Mouse (Mus musculus): ENCODE measurements around the gene Asdurf. TPM values are rescaled to one million over a fixed set of nuclear protein-coding genes. Genes with fewer than 3 reads are reported as not detected.
A peak's percentile ranks its signal among the peaks of the same experiment; 100 is the strongest.

Asdurf gene
- polyA plus RNA-seq, 2 experiments = 13.8 TPM; not detected in 1

DNA sequence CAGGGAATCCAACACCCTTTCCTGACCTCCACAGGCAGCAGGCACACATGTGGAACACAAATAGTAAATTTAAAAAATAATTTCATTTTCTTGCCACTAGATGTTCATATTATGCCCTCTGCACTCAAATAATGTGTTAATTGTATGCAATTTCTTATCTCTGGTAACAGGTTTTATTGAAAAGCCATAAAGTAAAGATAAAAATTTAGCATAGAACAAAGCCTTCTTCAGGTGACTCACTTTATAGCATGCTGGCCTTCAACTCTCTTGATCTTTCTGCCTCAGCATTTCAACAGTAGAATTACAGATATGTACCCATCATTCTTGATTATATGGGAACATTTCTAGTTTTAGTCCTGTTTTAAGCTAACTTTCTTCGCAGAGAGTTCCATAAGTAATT lies 28.1 kb downstream of the Asdurf start:
- Histone ChIP-seq H3K9ac (ENCODE audit: low read depth, low read length, severe bottlenecking) (no peak overlapping the region), H3K4me2 (replicated peaks; ENCODE audit: low read depth, low read length, severe bottlenecking) (no peak overlapping the region), H3K27ac (replicated peaks; ENCODE audit: low read depth, low read length) (no peak overlapping the region), H3K4me1 (ENCODE audit: control insufficient read depth, insufficient read depth, low read length) (no peaks in the 10 kb centered on the region), H3K9me3 (ENCODE audit: control insufficient read depth, low read length) (no peaks in the 10 kb centered on the region), H3K27me3 (ENCODE audit: control insufficient read depth, insufficient read depth, low read length) (no peaks in the 10 kb centered on the region), H3K36me3 (ENCODE audit: control insufficient read depth, insufficient read depth, low read length) (peaks cover 3% of the 10 kb centered on the region; the same call in 1 of the 2 replicates), H3K4me3 (replicated peaks; ENCODE audit: low read length) (no peak overlapping the region)
- TF ChIP-seq POLR2A (IDR thresholded peaks at IDR 0.05; ENCODE audit: borderline replicate concordance, extremely low read depth, insufficient read depth, insufficient read length) = no peak
- DNase-seq (ENCODE audit: low spot score) (no peak), ATAC-seq (ENCODE audit: low FRiP score, low read depth) (no peak)
- WGBS = 96% methylated on average over 1 of the region's 1 CpGs

DNA sequence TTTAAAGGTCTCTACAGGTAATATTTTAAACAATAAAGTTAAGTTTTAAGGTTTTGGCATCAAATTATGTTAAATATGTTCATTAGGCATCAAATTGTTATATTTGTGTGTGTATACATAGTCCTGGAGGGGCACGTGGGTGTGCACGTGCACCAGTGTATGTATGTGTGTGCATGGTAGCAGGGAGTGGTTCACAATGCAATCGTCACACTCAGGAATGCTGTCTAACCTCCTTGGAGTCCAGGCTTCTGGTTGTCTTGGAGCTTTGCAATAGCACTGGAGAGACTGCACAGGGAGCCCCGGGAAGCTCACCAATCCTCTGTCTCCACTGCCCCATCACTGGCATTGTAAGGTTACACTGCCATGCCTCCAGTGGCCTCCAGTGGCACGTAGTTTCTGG lies 29.2 kb downstream of the Asdurf start:
- Histone ChIP-seq H3K27me3 (ENCODE audit: control insufficient read depth, insufficient read depth, low read length) (no peaks in the 10 kb centered on the region), H3K4me3 (replicated peaks; ENCODE audit: low read length) (no peak overlapping the region), H3K36me3 (ENCODE audit: control insufficient read depth, insufficient read depth, low read length) (peaks cover 3% of the 10 kb centered on the region; the same call in 1 of the 2 replicates), H3K9ac (ENCODE audit: low read depth, low read length, severe bottlenecking) (no peak overlapping the region), H3K4me1 (ENCODE audit: control insufficient read depth, insufficient read depth, low read length) (no peaks in the 10 kb centered on the region), H3K27ac (replicated peaks; ENCODE audit: low read depth, low read length) (no peak overlapping the region), H3K4me2 (replicated peaks; ENCODE audit: low read depth, low read length, severe bottlenecking) (no peak overlapping the region), H3K9me3 (ENCODE audit: control insufficient read depth, low read length) (no peaks in the 10 kb centered on the region)
- TF ChIP-seq POLR2A (IDR thresholded peaks at IDR 0.05; ENCODE audit: borderline replicate concordance, extremely low read depth, insufficient read depth, insufficient read length) = no peak
- no peak for ATAC-seq (ENCODE audit: low FRiP score, low read depth)
- WGBS = 89% methylated on average over 5 of the region's 5 CpGs
- DNase-seq (ENCODE audit: low spot score) = no peak

DNA sequence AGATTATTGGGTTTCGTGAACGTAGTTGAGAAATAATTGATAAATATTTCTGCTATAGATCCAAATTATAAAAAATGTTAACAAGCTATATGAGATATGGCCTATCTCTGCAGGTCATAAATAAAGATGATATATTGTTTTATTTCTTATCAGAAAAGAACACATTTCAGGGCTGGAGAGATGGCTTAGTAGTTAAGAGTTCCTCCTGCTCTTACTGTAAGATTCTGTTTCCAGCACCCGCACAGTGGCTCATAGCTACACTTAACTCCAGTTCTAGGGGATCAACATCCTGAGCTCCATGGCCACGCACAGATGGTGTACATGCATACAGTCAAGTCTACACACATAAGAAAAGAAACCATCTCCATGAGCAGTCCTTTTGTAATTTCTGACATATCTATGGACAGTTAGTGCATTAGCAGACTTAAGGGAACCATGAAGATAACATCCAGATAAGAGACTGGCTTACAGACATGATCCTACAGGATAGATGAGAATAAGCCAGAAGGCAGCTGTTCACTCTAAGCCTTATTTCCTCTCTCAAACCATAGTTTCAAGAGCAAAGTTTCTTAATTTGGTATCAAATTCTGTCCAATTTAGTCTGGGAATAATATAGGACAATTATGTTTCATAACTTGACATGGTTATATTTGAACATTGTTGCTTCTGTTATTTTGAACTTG lies 30.6 kb downstream of the Asdurf start:
- Histone ChIP-seq H3K9ac (ENCODE audit: low read depth, low read length, severe bottlenecking) (no peak overlapping the region), H3K36me3 (ENCODE audit: control insufficient read depth, insufficient read depth, low read length) (peaks cover 3% of the 10 kb centered on the region; the same call in 1 of the 2 replicates), H3K4me1 (ENCODE audit: control insufficient read depth, insufficient read depth, low read length) (no peaks in the 10 kb centered on the region), H3K27ac (replicated peaks; ENCODE audit: low read depth, low read length) (no peak overlapping the region), H3K4me3 (replicated peaks; ENCODE audit: low read length) (no peak overlapping the region), H3K9me3 (ENCODE audit: control insufficient read depth, low read length) (no peaks in the 10 kb centered on the region), H3K27me3 (ENCODE audit: control insufficient read depth, insufficient read depth, low read length) (no peaks in the 10 kb centered on the region), H3K4me2 (replicated peaks; ENCODE audit: low read depth, low read length, severe bottlenecking) (no peak overlapping the region)
- TF ChIP-seq POLR2A (IDR thresholded peaks at IDR 0.05; ENCODE audit: borderline replicate concordance, extremely low read depth, insufficient read depth, insufficient read length) = no peak
- 98% methylated on average over 4 of the region's 4 CpGs for WGBS
- no peak for DNase-seq (ENCODE audit: low spot score)
- ATAC-seq (ENCODE audit: low FRiP score, low read depth) = no peak

DNA sequence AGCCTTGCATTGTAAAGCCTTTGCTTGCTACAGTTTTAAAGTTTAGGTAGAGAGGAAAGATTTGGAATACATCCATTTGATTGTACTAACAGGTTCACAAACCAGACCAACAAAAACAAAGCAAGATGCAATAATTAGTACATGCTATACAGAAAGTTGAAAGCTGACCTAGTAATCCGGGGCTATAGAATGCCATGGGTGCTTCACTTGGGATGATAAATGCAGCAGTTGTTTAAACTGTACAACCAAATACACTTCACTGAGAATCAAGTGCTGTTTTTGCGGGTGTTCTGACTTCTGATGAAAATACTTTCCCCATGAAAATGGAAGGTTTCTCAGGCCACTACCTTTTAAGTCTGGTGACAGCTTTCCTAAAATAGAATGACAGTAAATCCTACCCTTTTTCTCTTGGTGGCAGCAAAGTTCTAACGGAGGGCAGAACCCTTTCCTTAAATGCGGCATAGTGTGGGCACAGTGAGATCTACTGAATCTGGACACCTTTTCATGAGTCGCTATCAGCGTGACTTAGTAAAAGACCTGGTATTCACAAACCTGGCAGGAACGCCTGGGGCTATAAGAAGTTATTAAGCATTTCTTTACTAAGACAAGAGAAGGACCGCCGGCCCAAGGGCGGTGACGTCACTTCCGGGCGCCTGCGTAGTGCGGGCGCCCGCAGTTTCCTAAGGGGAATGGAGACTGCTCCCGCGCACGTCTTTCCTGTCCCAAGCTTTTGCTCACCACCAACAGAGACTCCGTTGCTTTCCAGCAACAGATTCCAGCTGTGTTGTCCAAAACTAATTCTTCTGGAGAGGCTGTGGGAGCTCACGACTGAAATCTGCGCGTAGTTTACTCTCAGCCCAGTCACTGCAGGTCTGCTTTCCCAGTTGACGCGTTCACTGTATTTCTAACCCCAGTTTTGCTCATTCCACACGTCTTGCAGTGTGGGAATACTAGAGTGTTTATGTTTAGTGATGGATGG lies 39.1 kb downstream of the Asdurf start, which contains the start of gene Osgepl1:
Gene Osgepl1 (plus strand): TSS at position 636 of the 979 bp plus-strand sequence.
- WGBS = 3% methylated on average over 27 of the region's 27 CpGs
- Histone ChIP-seq H3K27ac (replicated peaks; ENCODE audit: low read depth, low read length) (peak within 1 kb of the TSS; percentile 82), H3K36me3 (ENCODE audit: control insufficient read depth, insufficient read depth, low read length) (peaks cover 5% of the 10 kb centered on the region; the same call in 1 of the 2 replicates)

DNA sequence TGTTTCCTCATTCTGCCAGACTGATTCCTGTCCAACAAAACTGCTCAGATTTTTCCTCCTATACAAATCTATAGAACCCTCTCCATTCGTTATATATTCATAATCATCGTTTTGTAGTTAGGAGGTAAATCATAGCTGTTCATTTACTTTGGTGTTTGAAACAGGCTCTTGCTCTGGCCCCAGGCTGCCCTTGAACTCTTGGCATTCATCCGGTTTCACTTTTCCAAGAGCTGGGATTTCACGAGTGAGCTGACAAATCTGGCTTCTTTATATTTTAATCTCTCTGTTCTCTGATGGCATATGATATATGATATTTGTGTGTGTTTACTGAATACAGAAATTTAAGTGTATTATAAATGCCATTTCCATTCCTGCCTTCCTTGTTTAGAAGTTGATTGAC lies 51.9 kb downstream of the Asdurf start:
- no peak for DNase-seq (ENCODE audit: low spot score)
- no peak for TF ChIP-seq POLR2A (IDR thresholded peaks at IDR 0.05; ENCODE audit: borderline replicate concordance, extremely low read depth, insufficient read depth, insufficient read length)
- Histone ChIP-seq H3K9me3 (ENCODE audit: control insufficient read depth, low read length) (no peaks in the 10 kb centered on the region), H3K4me3 (replicated peaks; ENCODE audit: low read length) (no peak overlapping the region), H3K27ac (replicated peaks; ENCODE audit: low read depth, low read length) (no peak overlapping the region), H3K36me3 (ENCODE audit: control insufficient read depth, insufficient read depth, low read length) (peaks cover 7% of the 10 kb centered on the region; the same call in 1 of the 2 replicates), H3K27me3 (ENCODE audit: control insufficient read depth, insufficient read depth, low read length) (no peaks in the 10 kb centered on the region), H3K9ac (ENCODE audit: low read depth, low read length, severe bottlenecking) (no peak overlapping the region), H3K4me1 (ENCODE audit: control insufficient read depth, insufficient read depth, low read length) (no peaks in the 10 kb centered on the region), H3K4me2 (replicated peaks; ENCODE audit: low read depth, low read length, severe bottlenecking) (no peak overlapping the region)
- 78% methylated on average over 4 of the region's 4 CpGs for WGBS
- ATAC-seq (ENCODE audit: low FRiP score, low read depth) = no peak

More for the DNA sequence above, 39.1 kb downstream of the Asdurf start, which contains the start of gene Osgepl1:
- Histone ChIP-seq H3K27me3 (ENCODE audit: control insufficient read depth, insufficient read depth, low read length) (no peaks in the 10 kb centered on the region), H3K9ac (ENCODE audit: low read depth, low read length, severe bottlenecking) (peak within 1 kb of the TSS; percentile 65), H3K4me3 (replicated peaks; ENCODE audit: low read length) (peak within 1 kb of the TSS; percentile 54), H3K9me3 (ENCODE audit: control insufficient read depth, low read length) (no peaks in the 10 kb centered on the region), H3K4me1 (ENCODE audit: control insufficient read depth, insufficient read depth, low read length) (0 out of 2 replicates have a peak, but pooled peaks cover 2% of the 10 kb centered on the region), H3K4me2 (replicated peaks; ENCODE audit: low read depth, low read length, severe bottlenecking) (peak within 1 kb of the TSS; percentile 59)
- ATAC-seq (ENCODE audit: low FRiP score, low read depth) (peak; percentile 96), DNase-seq (ENCODE audit: low spot score) (peak; percentile 94)
- TF ChIP-seq POLR2A (IDR thresholded peaks at IDR 0.05; ENCODE audit: borderline replicate concordance, extremely low read depth, insufficient read depth, insufficient read length) = peak; percentile 74; the same call in 1 of the 2 replicates

Other genes starting within 250 kb of the Asdurf start
- 0.14 and 0.17 TPM in 2 replicates for gene 1700019A02Rik, start 165.0 kb downstream of the Asdurf start, polyA plus RNA-seq (2012; rRNA removed)
- gene 1700019A02Rik, start 165.0 kb downstream of the Asdurf start, polyA plus RNA-seq (2014; fragmentation: Nextera tagmentation; extraction: Ambion mirVana) = not detected in 2 replicates
- gene Pms1, start 55.6 kb downstream of the Asdurf start, polyA plus RNA-seq (2012; rRNA removed) = 5.9 and 8.5 TPM in 2 replicates
- gene Pms1, start 55.6 kb downstream of the Asdurf start, polyA plus RNA-seq (2014; fragmentation: Nextera tagmentation; extraction: Ambion mirVana) = 18.3 and 19.7 TPM in 2 replicates
- gene Ormdl1, start 55.5 kb downstream of the Asdurf start, polyA plus RNA-seq (2012; rRNA removed) = 21.2 and 21.9 TPM in 2 replicates
- 37.4 and 42.9 TPM in 2 replicates for gene Ormdl1, start 55.5 kb downstream of the Asdurf start, polyA plus RNA-seq (2014; fragmentation: Nextera tagmentation; extraction: Ambion mirVana)
- gene Gm28778, start 55.5 kb downstream of the Asdurf start, polyA plus RNA-seq (2012; rRNA removed) = 0.95 and 3.1 TPM in 2 replicates
- gene Gm28778, start 55.5 kb downstream of the Asdurf start, polyA plus RNA-seq (2014; fragmentation: Nextera tagmentation; extraction: Ambion mirVana) = not detected in 2 replicates
- 13.6 and 16.0 TPM in 2 replicates for gene Osgepl1, start 39.0 kb downstream of the Asdurf start, polyA plus RNA-seq (2012; rRNA removed)
- gene Osgepl1, start 39.0 kb downstream of the Asdurf start, polyA plus RNA-seq (2014; fragmentation: Nextera tagmentation; extraction: Ambion mirVana) = 17.6 and 19.1 TPM in 2 replicates
- gene Gm28551, start within 50 bp of the Asdurf start, polyA plus RNA-seq (2012; rRNA removed) = 0.23 and 0.47 TPM in 2 replicates
- gene Gm28551, start within 50 bp of the Asdurf start, polyA plus RNA-seq (2014; fragmentation: Nextera tagmentation; extraction: Ambion mirVana) = 1.1 TPM in 2 replicates
- 28.3 and 38.3 TPM in 2 replicates for gene Asnsd1, start 133 bp upstream of the Asdurf start, polyA plus RNA-seq (2012; rRNA removed)
- gene Asnsd1, start 133 bp upstream of the Asdurf start, polyA plus RNA-seq (2014; fragmentation: Nextera tagmentation; extraction: Ambion mirVana) = 78.9 and 84.2 TPM in 2 replicates